ENCODE assay signal across 17 mouse cellular contexts in the genomic region with DNA sequence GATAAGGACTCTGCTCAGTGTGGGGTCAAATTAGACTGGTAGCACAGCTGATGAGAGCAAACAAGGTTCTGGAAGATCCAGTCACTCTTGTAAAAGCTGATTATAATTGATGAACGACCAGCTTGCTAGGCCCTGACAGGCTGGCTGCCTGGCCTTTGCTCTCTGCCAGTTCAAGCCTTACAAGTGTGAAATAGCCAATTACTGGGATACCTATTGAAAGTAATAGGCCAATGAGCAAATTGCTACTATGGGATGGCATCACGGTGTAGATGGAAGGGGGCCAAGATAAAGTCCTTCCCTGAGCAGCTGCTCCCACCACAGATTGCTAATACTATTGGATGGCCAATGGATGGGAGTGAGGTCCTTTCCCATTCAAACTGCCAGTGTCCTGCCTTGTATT.
DNase-seq lines count a peak whose midpoint lies in the region; ATAC-seq and TF ChIP-seq lines count a peak whose summit lies in the region.
"Had no signal": no experiment of that assay in that cellular context is flagged by ENCODE, and none has a peak within 500 bp of the region (broad histone marks: within the 10 kb centered on the region; RNA-seq: fewer than 3 reads in every experiment).

No protein-coding gene starts in this region.

- no peaks in the 10 kb centered on the region for H3K36me3 ChIP-seq in kidney, embryonic 14.5 days (ENCODE audit: control insufficient read depth, insufficient read depth, low read length)
- H3K36me3 ChIP-seq in neural tube, embryonic 11.5 days (ENCODE audit: control insufficient read depth, insufficient read depth, low read length): no peaks in the 10 kb centered on the region
- no peaks in the 10 kb centered on the region for H3K36me3 ChIP-seq in hindbrain, embryonic 15.5 days
- H3K36me3 ChIP-seq: heart, embryonic 15.5 days; stomach, embryonic 15.5 days had no signal

- no peak overlapping the region for H3K27ac ChIP-seq in kidney, embryonic 14.5 days (ENCODE audit: low read depth, low read length)
- H3K27ac ChIP-seq in neural tube, embryonic 11.5 days (ENCODE audit: low read depth, low read length): no peak overlapping the region
- H3K27ac ChIP-seq in hindbrain, embryonic 15.5 days (replicated peaks): no peak overlapping the region
- H3K27ac ChIP-seq: heart, embryonic 15.5 days; macrophage; stomach, embryonic 15.5 days had no signal

- H3K27me3 ChIP-seq in kidney, embryonic 14.5 days (ENCODE audit: control insufficient read depth, insufficient read depth, low read length): 0 out of 2 replicates have a peak, but pooled peaks cover 4% of the 10 kb centered on the region
- H3K27me3 ChIP-seq in neural tube, embryonic 11.5 days (ENCODE audit: control insufficient read depth, insufficient read depth, low read length): no peaks in the 10 kb centered on the region
- no peaks in the 10 kb centered on the region for H3K27me3 ChIP-seq in hindbrain, embryonic 15.5 days
- H3K27me3 ChIP-seq: heart, embryonic 15.5 days; stomach, embryonic 15.5 days had no signal

- WGBS in kidney, embryonic 14.5 days: 13% methylated on average over 2 of the region's 2 CpGs
- 27% methylated on average over 2 of the region's 2 CpGs for WGBS in neural tube, embryonic 11.5 days
- 11% methylated on average over 2 of the region's 2 CpGs for WGBS in hindbrain, embryonic 15.5 days
- 15% methylated on average over 2 of the region's 2 CpGs for WGBS in lung, adult 2 months

- no peak overlapping the region for H3K9ac ChIP-seq in kidney, embryonic 14.5 days (ENCODE audit: low read depth, low read length)
- H3K9ac ChIP-seq in neural tube, embryonic 11.5 days (ENCODE audit: low read length): no peak overlapping the region
- H3K9ac ChIP-seq in hindbrain, embryonic 15.5 days: no peak overlapping the region
- H3K9ac ChIP-seq: heart, embryonic 15.5 days; lung, embryonic 14.5 days; stomach, embryonic 15.5 days had no signal

- H3K4me2 ChIP-seq in kidney, embryonic 14.5 days (replicated peaks; ENCODE audit: low read depth, low read length): no peak overlapping the region
- H3K4me2 ChIP-seq in neural tube, embryonic 11.5 days (ENCODE audit: low read depth): no peak overlapping the region
- H3K4me2 ChIP-seq in hindbrain, embryonic 15.5 days: no peak overlapping the region
- H3K4me2 ChIP-seq: heart, embryonic 15.5 days; liver, embryonic 11.5 days; lung, embryonic 14.5 days; stomach, embryonic 15.5 days had no signal

- ATAC-seq in kidney, embryonic 14.5 days (ENCODE audit: low FRiP score, low TSS enrichment): peak; percentile 84
- ATAC-seq in neural tube, embryonic 11.5 days (ENCODE audit: insufficient read depth, low FRiP score, low TSS enrichment): peak; percentile 61; the same call in 1 of the 2 replicates
- ATAC-seq in hindbrain, embryonic 15.5 days (ENCODE audit: low FRiP score, low read depth): peak; percentile 61; the same call in 1 of the 2 replicates

- no peak for TF ChIP-seq CTCF in lung, adult 2 months (IDR thresholded peaks at IDR 0.05; ENCODE audit: insufficient read depth, low read length)

- no peak for TF ChIP-seq POLR2A in lung, adult 2 months (IDR thresholded peaks at IDR 0.05; ENCODE audit: borderline replicate concordance, extremely low read depth, low read depth, low read length)

- DNase-seq in kidney, adult 18-20 months: no peak
- DNase-seq in neural tube, embryonic 11.5 days (ENCODE audit: low spot score): peak; percentile 19
- DNase-seq in neural tube, embryonic 10.5 days (ENCODE audit: extremely low spot score, low spot score): no peak
- DNase-seq in adipocyte (ENCODE audit: low spot score): no peak
- DNase-seq in lung, adult 2 months: no peak
- DNase-seq: adrenal gland, postnatal 36 days; cerebellum, adult 9-11 months; gastrocnemius, postnatal 10 days; heart, adult 18-20 months; kidney, adult 11 months; lung, embryonic 14.5 days had no signal

- 0 out of 2 replicates have a peak, but pooled peaks cover 2% of the 10 kb centered on the region for H3K4me1 ChIP-seq in kidney, embryonic 14.5 days (ENCODE audit: control insufficient read depth, insufficient read depth, low read length)
- H3K4me1 ChIP-seq in neural tube, embryonic 11.5 days (ENCODE audit: control insufficient read depth, insufficient read depth, low read length): peaks cover 7% of the 10 kb centered on the region
- peaks cover 17% of the 10 kb centered on the region for H3K4me1 ChIP-seq in hindbrain, embryonic 15.5 days (replicated peaks)
- no peaks in the 10 kb centered on the region for H3K4me1 ChIP-seq in lung, adult 2 months (ENCODE audit: control insufficient read depth, insufficient read depth, low read length)
- H3K4me1 ChIP-seq: stomach, embryonic 15.5 days had no signal

- no peak overlapping the region for H3K4me3 ChIP-seq in kidney, embryonic 14.5 days (ENCODE audit: low read length)
- no peak overlapping the region for H3K4me3 ChIP-seq in neural tube, embryonic 11.5 days (ENCODE audit: low read depth, low read length)
- H3K4me3 ChIP-seq in hindbrain, embryonic 15.5 days: no peak overlapping the region
- H3K4me3 ChIP-seq in lung, adult 2 months (replicated peaks; ENCODE audit: extremely low read depth, low read depth, low read length): no peak overlapping the region
- H3K4me3 ChIP-seq: heart, embryonic 15.5 days; stomach, embryonic 15.5 days had no signal

- H3K9me3 ChIP-seq in kidney, embryonic 14.5 days (ENCODE audit: control insufficient read depth, low read length): no peaks in the 10 kb centered on the region
- no peaks in the 10 kb centered on the region for H3K9me3 ChIP-seq in neural tube, embryonic 11.5 days (ENCODE audit: control insufficient read depth, low read length)
- H3K9me3 ChIP-seq in hindbrain, embryonic 15.5 days: no peaks in the 10 kb centered on the region
- H3K9me3 ChIP-seq: heart, embryonic 15.5 days; stomach, embryonic 15.5 days had no signal
